Mouse (Mus musculus): ENCODE measurements around the gene Pbx1.

GRCm38 (mm10) chr1:168271207-168271606 lies 160.9 kb downstream of the Pbx1 start:
- TF ChIP-seq FLI1 (IDR thresholded peaks at IDR 0.05; ENCODE audit: low read length) (no peak), GATA1 (IDR thresholded peaks at IDR 0.05; ENCODE audit: borderline replicate concordance, low read length) (no peak)
